ENCODE assay signal across 8 mouse cellular contexts in genomic region chr14:55055167-55055834, GRCm38 (mm10). TPM values are rescaled to one million over a fixed set of nuclear protein-coding genes. Genes with fewer than 3 reads are reported as not detected.
DNase-seq lines count a peak whose midpoint lies in the region; ATAC-seq and TF ChIP-seq lines count a peak whose summit lies in the region.
"Had no signal": no experiment of that assay in that cellular context is flagged by ENCODE, and none has a peak within 500 bp of the region (broad histone marks: within the 10 kb centered on the region; RNA-seq: fewer than 3 reads in every experiment).

No protein-coding gene starts in this region.

- H3K36me3 ChIP-seq in neural tube, embryonic 12.5 days, result no peaks in the 10 kb centered on the region
- H3K36me3 ChIP-seq: liver, embryonic 13.5 days had no signal

- no peak overlapping the region for H3K9ac ChIP-seq in neural tube, embryonic 12.5 days
- H3K9ac ChIP-seq: liver, embryonic 13.5 days had no signal

- no peak overlapping the region for H3K4me3 ChIP-seq in neural tube, embryonic 12.5 days
- peak overlapping the region; percentile 59 for H3K4me3 ChIP-seq in olfactory bulb, adult 2 months (ENCODE audit: insufficient read depth, low read depth, low read length)
- H3K4me3 ChIP-seq: liver, embryonic 13.5 days had no signal

- 0 out of 2 replicates have a peak overlapping the region, but pooled peaks have one; percentile 5 for H3K4me2 ChIP-seq in neural tube, embryonic 12.5 days (replicated peaks)
- H3K4me2 ChIP-seq: liver, embryonic 13.5 days had no signal

- no peak; the same call in 1 of the 2 replicates for TF ChIP-seq CTCF in olfactory bulb, adult 2 months (IDR thresholded peaks at IDR 0.05; ENCODE audit: insufficient read depth, low read depth, low read length)

- WGBS in neural tube, embryonic 12.5 days, result 72% methylated on average over 11 of the region's 11 CpGs
- 14% methylated on average over 11 of the region's 11 CpGs for WGBS in olfactory bulb, adult 2 months

- H3K9me3 ChIP-seq in neural tube, embryonic 12.5 days, result no peaks in the 10 kb centered on the region
- H3K9me3 ChIP-seq: liver, embryonic 13.5 days had no signal

- ATAC-seq in neural tube, embryonic 12.5 days (ENCODE audit: low FRiP score, low read depth), result 0 out of 2 replicates have a peak, but pooled peaks have one; percentile 15

- H3K27ac ChIP-seq in neural tube, embryonic 12.5 days, result no peak overlapping the region
- peak overlapping the region; percentile 96 for H3K27ac ChIP-seq in olfactory bulb, adult 2 months (ENCODE audit: insufficient read depth, low read depth, low read length)
- H3K27ac ChIP-seq: liver, embryonic 13.5 days had no signal

- TF ChIP-seq POLR2A in olfactory bulb, adult 2 months (IDR thresholded peaks at IDR 0.05; ENCODE audit: insufficient read depth, low read depth, low read length), result no peak

- peaks cover 19% of the 10 kb centered on the region for H3K4me1 ChIP-seq in neural tube, embryonic 12.5 days
- peaks cover 35% of the 10 kb centered on the region for H3K4me1 ChIP-seq in olfactory bulb, adult 2 months (ENCODE audit: control insufficient read depth, insufficient read depth, low read length)

- DNase-seq in neural tube, embryonic 10.5 days (ENCODE audit: extremely low spot score, low spot score), result no peak
- peak; percentile 80 for DNase-seq in brain, embryonic 18.5 days (ENCODE audit: low read depth, low spot score)
- DNase-seq in frontal cortex, postnatal 25 days (ENCODE audit: low spot score in 2 of 2), result peak; percentile 72 to 87
- peak; percentile 84 to 87 for DNase-seq in left cerebral cortex, adult 18-20 months (ENCODE audit: low spot score in 2 of 2)
- no peak for DNase-seq in thymus, postnatal 4 days
- DNase-seq: liver, embryonic 13.5 days had no signal

- no peaks in the 10 kb centered on the region for H3K27me3 ChIP-seq in neural tube, embryonic 12.5 days (replicated peaks)

RNA-seq across cellular contexts. Expression of gene Zfhx2, which starts 36.8 kb away (rescaled TPM):
- 29.4 and 34.4 TPM in 2 replicates for polyA plus RNA-seq in neural tube, embryonic 12.5 days (2016; fragmentation: Nextera tagmentation; extraction: Ambion mirVana)
- total RNA-seq in left cerebral cortex, adult 18-20 months (2021), result 10 to 100 TPM; 41.8 to 44.5 TPM
- not detected in 2 replicates for polyA plus RNA-seq in olfactory bulb, adult 2 months (2012; ENCODE audit: insufficient read depth, insufficient read length, low replicate concordance, missing spikeins)

RNA-seq across cellular contexts. Expression of gene Thtpa, which starts 39.3 kb away (rescaled TPM):
- polyA plus RNA-seq in neural tube, embryonic 12.5 days (2016; fragmentation: Nextera tagmentation; extraction: Ambion mirVana), result 25.7 and 26.5 TPM in 2 replicates
- 10 to 100 TPM; 22.9 to 23.1 TPM for total RNA-seq in left cerebral cortex, adult 18-20 months (2021)
- polyA plus RNA-seq in olfactory bulb, adult 2 months (2012; ENCODE audit: insufficient read depth, insufficient read length, low replicate concordance, missing spikeins), result not detected in 2 replicates

RNA-seq across cellular contexts. Expression of gene Ngdn, which starts 40.0 kb away (rescaled TPM):
- 64.1 and 69.1 TPM in 2 replicates for polyA plus RNA-seq in neural tube, embryonic 12.5 days (2016; fragmentation: Nextera tagmentation; extraction: Ambion mirVana)
- 10 to 100 TPM; 30.6 to 32.0 TPM for total RNA-seq in left cerebral cortex, adult 18-20 months (2021)
- polyA plus RNA-seq in olfactory bulb, adult 2 months (2012; ENCODE audit: insufficient read depth, insufficient read length, low replicate concordance, missing spikeins), result not detected in 2 replicates

RNA-seq across cellular contexts. Expression of gene Ap1g2, which starts 51.1 kb away (rescaled TPM):
- polyA plus RNA-seq in neural tube, embryonic 12.5 days (2016; fragmentation: Nextera tagmentation; extraction: Ambion mirVana), result 7.6 and 12.0 TPM in 2 replicates
- total RNA-seq in left cerebral cortex, adult 18-20 months (2021), result 10 to 100 TPM in 1 of 2 experiments, 1 to 10 TPM in 1; 9.5 to 10.2 TPM
- polyA plus RNA-seq in olfactory bulb, adult 2 months (2012; ENCODE audit: insufficient read depth, insufficient read length, low replicate concordance, missing spikeins), result not detected in 2 replicates

Comparison
In these comparisons a context has a peak if more than half of its experiments do, and no peak if none do; other contexts are left out.
1. DNase-seq: peak in brain, embryonic 18.5 days (single experiment), frontal cortex, postnatal 25 days (2 of 2) and left cerebral cortex, adult 18-20 months (2 of 2); none in neural tube, embryonic 10.5 days (single experiment) and thymus, postnatal 4 days (single experiment).
2. RNA of gene Thtpa, which starts 39.3 kb away (polyA plus RNA-seq): 25.7 to 26.5 TPM in neural tube, embryonic 12.5 days; not detected in olfactory bulb, adult 2 months; every median in the first group is over 10 times any median in the second.
3. RNA of gene Ngdn, which starts 40.0 kb away (polyA plus RNA-seq): 64.1 to 69.1 TPM in neural tube, embryonic 12.5 days; not detected in olfactory bulb, adult 2 months; every median in the first group is over 10 times any median in the second.